8 mouse cellular contexts compared by ENCODE assay signal in the genomic region with DNA sequence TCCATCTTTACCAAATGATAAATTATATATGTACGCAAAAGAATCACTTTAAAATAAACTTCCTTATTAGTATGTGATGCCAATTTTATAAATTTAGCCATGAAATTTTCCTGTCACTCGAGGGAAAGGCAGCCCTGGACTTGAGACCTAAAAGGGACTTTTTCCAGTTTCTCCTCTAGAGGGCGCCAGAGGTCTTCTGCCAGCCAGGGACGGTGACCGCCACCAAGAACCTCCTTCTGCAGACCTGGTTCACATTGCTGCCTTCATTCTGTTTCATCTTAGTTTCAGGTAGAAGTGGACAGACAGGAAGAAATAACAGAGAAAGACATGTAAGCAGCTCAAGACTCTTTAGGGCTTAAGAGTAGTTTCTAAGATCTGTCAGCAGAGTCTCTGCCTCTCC. TPM values are rescaled to one million over a fixed set of nuclear protein-coding genes. Genes with fewer than 3 reads are reported as not detected.
DNase-seq lines count a peak whose midpoint lies in the region; ATAC-seq lines count a peak whose summit lies in the region.

No protein-coding gene starts in this region.

- H3K27me3 ChIP-seq in midbrain, embryonic 12.5 days = peaks cover 24% of the 10 kb centered on the region

- no peaks in the 10 kb centered on the region for H3K36me3 ChIP-seq in midbrain, embryonic 12.5 days

- WGBS in midbrain, embryonic 12.5 days = 1% methylated on average over 5 of the region's 5 CpGs

- DNase-seq in ovary, postnatal 36 days (ENCODE audit: low spot score) = peak; percentile 33
- DNase-seq in ovary, postnatal 10 days (ENCODE audit: low spot score) = no peak
- DNase-seq in cerebellum, adult 9-11 months = peak; percentile 24
- peak; percentile 15 to 48 for DNase-seq in frontal cortex, postnatal 14 days (ENCODE audit: low spot score in 2 of 2)
- peak; percentile 85 for DNase-seq in induced T-regulatory cell, adult 2 months (ENCODE audit: low read depth)
- peak; percentile 64 to 67 for DNase-seq in left cerebral cortex, adult 18-20 months (ENCODE audit: low spot score in 2 of 2)
- peak; percentile 56 to 79 for DNase-seq in spleen, postnatal 4 days (ENCODE audit: low spot score in 2 of 2)

- no peaks in the 10 kb centered on the region for H3K9me3 ChIP-seq in midbrain, embryonic 12.5 days

- H3K4me2 ChIP-seq in midbrain, embryonic 12.5 days (replicated peaks) = no peak overlapping the region

- no peak overlapping the region for H3K4me3 ChIP-seq in midbrain, embryonic 12.5 days

- no peak overlapping the region for H3K27ac ChIP-seq in midbrain, embryonic 12.5 days (replicated peaks)

- H3K9ac ChIP-seq in midbrain, embryonic 12.5 days (replicated peaks) = no peak overlapping the region

- peaks cover 6% of the 10 kb centered on the region for H3K4me1 ChIP-seq in midbrain, embryonic 12.5 days

- ATAC-seq in midbrain, embryonic 12.5 days (ENCODE audit: low FRiP score, low read depth) = 0 out of 2 replicates have a peak, but pooled peaks have one; percentile 62

RNA-seq across cellular contexts. Expression of a gene that starts 44.6 kb away (rescaled TPM):
- 1 to 10 TPM; 1.8 to 2.1 TPM for total RNA-seq in left cerebral cortex, adult 18-20 months (2021)
- polyA plus RNA-seq in midbrain, embryonic 12.5 days (2016; fragmentation: Nextera tagmentation; extraction: Ambion mirVana) = 48.7 and 60.8 TPM in 2 replicates
